Mouse (Mus musculus) thymus, postnatal 4 days (tissue): Measurements from ENCODE around the gene Cbx1.
A peak's percentile ranks its signal among the peaks of the same experiment; 100 is the strongest.

Source experiments
- DNase-seq: peaks from one replicate; pipeline ENCODE4 v3.0.0; 2021

Cbx1 gene

DNA sequence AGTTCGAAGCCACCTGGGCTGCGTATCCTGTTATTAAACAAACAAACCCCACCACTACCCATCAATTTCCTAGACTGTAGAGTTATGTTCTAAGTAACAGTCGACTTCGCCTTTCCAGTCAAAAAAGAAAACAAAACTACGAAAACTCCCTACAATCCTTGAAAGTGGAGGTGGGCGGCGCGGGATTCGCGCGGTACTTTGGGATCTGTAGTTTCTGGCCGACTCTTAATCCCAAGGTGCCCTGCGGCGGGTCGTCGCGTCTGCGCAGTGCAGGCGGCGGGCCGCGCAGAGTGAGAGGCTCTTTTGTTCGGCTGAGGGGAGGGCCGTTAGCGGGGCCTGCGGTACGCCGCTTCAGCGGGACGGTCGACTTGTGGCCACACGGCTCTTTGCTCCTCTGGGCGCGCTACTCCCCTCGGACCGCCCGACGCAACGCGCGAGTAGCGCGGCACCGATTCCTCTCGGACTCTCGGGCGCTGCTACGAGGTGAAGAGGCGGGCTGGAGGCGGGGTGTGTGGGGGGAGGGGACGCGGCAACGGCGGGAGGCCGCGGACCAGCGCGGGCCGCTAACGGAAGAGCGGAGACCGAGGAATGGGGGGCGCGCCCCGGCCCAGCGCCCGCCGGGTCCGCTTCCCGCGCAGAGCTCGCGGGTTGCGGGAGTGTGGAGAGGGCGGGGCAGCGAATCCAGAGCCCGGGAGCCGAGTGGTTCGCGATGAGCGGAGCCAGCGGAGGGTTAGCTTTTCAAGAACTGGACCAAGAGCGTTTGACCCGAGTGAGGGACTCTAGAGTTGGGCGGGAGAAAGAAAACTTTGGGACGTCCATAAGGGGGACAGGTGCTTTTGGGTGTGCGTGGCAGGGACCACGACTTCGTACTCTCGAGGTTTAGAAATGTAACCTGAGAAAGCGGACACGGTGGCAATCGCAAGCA, at the start of gene Cbx1:
TSS of gene Cbx1 (plus strand) at position 257 of the 925 bp plus-strand sequence.
- peak; percentile 92 for DNase-seq

DNA sequence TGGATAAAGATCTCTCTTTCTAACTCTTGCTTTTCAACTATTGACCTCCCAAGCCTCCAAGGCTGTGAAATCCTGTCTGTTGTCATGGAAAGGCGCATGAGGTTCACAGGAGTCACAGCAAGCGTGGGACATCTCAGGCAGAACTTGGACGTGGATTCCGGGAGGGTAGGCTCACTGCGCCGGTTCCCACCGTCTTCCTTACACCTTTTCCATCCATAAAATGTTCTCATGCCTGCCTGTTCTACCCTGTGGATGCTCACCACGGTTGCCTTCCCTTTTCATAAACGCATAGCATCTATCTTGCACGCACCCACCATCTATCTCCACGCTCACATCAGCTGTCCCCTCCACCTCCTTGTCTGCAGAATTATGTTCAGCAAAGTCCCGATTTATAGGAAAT, 48.1 kb upstream of the Cbx1 start:
- no peak for DNase-seq

DNA sequence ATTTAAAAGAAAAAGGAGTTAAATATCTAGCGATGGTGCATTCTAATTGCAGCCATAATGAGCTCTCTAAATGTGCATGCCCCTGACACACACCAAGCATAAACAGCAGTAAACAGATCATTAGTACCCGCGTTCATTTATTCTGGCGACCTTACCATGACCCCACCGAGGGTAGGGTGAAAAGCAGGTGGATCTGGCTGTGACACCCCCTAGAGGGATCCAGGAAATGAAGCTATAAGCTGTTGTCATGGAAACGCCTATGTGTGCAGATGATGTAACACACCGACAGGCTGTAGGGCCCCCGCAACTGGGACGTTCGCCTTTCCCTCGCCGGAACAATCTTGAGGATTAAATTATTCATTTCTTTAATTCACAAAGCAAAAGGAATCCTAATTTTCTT, 46.9 kb upstream of the Cbx1 start:
- no peak for DNase-seq

DNA sequence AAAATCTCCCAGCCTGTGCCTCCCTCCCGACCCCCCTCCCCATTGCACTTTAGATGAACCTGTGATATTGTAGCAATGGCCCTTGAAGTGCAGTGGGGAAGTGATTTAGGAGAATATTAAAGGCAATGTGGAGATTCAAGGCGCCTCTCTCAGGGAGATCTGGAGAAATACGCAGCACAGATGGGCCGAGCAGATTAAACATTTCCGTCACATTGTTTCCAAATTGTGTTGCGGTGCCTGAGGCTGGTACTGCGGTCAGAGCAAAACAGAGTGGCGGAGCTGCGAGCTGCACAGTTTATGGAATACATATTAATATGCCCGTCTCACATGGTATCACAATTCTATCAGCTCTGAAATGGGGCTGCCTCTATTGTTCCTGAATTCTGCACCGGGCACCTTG, 45.9 kb upstream of the Cbx1 start:
- DNase-seq: no peak

DNA sequence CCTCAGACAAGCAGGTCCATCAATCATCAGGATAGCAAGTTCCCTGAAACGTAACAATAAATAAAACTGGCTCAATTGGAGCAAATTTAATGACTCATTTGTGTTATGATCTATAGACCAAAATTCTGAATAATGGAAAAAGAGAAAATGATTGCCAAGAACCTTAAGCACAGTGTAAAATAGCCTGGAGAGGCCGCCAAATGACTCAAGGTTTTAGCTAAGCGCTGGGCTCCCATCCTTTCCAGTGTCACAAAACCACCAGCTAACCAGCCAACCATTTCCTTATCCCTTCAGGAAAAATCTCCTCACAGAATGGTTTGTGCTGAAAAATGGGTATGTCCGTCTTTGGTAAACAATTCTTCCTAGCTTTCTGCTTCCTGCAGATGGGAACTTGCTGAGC, 45.0 kb upstream of the Cbx1 start:
- no peak for DNase-seq

DNA sequence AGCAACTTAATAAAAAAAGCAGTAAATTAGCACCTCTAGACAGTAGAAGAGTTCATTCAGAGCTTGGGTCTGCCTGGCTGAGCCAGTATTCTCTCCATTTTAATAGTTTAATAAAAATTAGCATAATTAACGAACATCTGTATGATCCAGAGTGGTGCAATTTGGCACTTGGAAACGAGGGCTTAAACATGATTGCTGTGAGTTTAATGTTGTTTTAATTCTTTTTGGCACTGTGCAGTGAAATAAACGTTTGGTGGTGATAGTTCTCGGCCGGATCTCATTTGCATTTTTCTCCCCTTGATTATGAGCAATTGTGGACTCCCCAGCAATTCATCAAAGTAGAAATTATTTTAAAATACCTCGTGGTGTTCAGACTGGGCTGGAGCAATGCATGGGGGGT, 42.3 kb upstream of the Cbx1 start:
- no peak for DNase-seq

DNA sequence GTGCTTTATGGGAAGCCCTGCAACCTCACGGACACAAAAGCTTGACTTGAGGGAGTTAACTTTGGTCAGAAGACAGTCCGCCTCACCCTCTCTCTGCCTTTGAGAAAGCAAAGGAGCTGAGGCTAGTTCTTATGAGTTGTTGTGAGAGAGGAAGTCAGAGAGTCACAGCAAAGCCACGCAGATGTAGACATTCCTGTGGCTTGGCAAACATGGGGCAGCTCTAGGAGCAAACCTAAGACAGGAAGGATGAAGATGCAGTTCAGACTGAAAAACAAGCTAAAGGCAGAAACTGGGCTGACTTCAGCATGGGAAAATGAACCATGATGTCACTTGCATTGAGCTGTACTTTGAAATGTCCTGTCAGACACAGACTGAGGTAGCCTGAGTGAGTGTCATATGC, 41.4 kb upstream of the Cbx1 start:
- no peak for DNase-seq

DNA sequence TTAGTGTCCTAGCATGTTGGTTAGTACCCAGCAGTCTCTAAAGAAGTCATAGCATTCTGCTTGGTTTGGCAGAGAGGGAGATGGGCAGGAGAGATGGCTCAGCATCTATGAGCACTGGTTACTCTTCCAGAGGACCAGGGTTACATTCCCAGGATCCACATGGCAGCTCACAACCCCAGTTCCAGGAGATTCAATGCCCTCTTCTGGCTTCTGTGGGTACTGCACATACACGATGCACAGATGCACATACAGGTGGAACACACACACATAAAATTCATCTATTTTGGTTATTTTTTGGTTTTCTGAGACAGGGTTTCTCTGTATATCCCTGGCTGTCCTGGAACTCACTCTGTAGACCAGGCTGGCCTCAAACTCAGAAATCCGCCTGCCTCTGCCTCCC, 33.6 kb upstream of the Cbx1 start:
- no peak for DNase-seq

DNA sequence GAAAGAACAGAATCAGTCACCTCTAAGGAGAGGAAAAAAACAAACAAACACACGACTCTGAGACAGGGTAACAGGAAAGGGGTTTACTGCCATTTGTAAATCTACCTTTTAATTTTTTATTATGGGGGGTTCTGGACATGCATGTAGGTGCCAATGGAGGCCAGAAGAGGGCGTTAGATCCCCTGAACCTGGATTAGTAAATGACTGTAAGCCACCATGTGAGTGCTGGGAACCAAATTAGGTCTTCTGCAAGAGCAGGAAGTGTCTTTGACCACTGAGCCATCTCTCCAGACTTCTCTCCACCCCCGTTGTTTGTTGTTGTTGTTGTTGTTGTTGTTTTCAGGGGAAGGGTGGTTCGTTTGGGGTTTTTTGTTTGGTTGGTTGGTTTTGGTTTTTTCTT, 31.5 kb upstream of the Cbx1 start:
- no peak for DNase-seq

DNA sequence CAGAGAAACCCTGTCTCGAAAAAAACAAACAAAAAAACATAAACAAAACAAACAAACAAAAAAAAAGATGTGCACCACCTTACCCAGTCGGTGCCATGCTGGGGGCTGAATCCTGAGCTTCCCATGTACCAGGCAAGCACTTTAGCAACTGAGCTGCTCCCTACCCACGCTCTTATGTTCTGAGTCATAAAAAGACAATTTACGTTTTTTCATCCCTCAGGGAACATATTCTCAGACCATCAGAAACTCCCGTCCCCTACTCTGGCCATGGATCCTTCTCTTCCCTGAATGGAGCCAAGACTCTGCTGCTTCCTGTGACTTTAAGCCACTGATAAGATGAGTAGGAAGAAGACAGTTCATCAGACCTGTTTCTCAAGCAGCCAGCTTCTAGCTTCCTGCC, 30.5 kb upstream of the Cbx1 start:
- no peak for DNase-seq

DNA sequence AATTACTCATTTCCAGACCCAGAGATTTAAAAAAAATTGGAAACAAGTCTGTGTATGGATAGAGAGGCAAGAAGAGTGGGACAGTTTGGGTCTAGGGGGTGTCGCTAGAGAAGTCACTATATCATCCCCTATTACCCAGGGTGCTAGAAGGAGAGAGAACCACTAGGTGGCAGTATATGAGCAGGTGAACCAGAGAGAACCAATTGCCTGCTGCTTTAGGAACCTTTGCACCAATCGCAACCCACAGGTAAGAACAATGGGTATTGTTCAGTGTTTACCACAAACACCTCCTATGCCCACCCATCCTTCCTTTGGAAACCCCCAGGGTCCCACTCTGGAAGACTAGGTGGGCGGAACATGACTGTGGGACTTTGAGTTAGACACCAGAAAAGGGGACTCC, 28.9 kb upstream of the Cbx1 start:
- DNase-seq: peak; percentile 34

DNA sequence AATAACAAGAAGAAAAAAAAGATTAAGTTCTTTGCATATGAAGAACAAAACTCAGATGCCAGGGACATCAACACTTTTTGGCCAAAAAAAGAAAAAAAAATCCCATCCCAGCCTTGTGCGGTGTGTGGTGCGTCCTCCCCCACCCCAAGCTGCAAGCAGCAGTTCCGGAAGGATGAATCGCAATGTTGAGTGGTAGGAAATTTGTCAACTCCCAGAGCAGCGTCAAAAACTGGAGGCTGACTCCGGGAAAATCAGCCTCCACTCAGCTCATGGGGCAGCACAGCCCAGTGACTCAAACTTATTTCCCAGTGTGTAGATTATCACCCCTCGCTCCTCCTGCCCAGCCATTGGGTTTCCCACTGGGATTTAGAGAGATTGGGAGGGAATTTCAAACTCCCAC, 26.9 kb upstream of the Cbx1 start:
- DNase-seq: no peak

DNA sequence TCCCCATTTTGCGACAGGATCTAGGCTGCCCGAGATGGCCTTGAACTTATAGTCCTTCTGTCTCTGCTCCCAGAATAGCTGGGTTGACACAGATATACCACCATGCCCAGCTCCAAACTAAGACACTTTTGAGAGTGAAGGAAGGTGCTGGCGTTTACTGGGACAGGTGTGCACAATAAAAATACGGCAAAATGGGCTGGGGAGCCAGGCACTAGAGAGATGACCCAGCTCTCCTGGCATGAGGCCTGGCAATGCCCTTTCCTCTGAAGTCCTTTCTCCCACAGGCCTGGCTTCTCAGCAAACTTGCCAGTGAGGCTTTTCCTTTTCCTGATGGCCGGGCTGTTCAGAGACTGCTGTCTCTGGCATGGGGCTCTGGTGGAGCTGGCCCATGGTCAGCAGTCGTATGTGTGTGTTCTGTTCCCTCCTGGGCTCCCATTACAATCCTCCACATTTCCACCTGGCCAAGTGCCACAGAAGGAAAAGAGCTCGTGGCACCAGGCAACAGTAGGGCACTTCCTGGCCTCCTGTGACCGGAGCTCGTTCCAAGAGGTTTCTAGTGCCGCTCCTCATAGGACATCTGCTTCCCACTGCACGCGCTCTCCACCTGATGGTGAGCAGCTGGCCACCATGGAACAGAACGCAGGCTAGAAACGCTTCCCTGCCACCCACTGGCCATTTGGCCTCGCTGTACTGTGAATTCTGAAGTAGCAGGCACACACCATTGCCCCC, 26.0 kb upstream of the Cbx1 start:
- no peak for DNase-seq

DNA sequence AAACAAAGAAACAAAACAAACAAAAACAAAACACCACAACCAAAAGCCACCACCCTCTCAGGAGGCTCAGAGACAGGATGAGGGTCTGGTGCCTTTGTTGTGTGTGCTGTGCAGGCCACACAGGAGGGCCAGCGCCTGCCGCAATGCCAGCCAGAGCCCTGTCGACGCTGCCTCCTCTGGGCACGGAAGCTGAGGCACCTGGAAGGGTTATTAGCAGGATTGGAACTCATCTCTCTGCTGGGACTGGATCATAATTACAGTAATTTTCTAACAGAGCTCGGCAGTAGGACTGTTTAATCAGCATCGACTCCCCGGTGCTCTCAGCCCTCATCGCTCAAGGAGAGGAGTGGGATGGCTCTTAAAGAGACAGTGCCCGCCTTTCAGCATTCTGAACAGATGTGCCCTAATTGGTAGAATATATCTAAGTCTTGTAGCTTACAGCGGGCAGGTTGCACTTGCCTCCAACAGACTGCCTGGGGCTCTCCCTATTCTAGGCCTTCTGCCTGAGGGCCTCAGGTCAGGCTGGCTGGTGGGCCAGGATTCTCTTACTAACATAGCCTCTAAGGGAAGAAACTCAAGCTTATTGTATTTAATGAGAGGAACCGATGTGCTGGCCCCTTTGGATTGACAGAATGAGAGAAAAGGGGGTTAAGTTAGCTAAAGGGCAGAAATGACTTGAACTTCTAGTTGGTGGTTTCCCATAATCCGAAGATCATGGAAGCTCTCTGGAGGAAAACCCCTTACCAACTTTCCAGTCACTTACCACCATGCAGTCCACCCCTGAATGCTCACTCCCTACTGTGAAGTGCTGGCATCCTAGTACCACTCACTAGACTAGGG, 24.2 kb upstream of the Cbx1 start:
- DNase-seq: no peak

DNA sequence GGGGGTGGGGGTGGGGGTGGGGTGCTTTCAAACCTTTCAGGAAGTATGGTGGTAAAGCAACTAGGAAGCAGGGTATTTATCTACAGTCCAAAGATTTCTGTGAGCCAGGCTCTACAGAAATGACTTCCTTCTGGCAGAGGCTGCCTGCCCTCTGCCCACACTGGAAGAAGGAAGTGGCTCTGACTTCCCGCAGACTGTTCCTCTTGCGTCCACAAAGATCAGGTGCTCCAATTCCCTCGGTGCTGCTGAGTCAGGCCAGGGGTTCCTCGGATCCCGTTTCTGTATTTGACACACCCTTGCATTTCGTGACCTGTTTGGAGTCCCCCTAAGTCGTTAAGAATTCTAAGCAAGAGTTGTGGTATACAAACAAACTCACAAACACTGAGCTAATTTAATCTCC, 23.3 kb upstream of the Cbx1 start:
- DNase-seq: no peak

DNA sequence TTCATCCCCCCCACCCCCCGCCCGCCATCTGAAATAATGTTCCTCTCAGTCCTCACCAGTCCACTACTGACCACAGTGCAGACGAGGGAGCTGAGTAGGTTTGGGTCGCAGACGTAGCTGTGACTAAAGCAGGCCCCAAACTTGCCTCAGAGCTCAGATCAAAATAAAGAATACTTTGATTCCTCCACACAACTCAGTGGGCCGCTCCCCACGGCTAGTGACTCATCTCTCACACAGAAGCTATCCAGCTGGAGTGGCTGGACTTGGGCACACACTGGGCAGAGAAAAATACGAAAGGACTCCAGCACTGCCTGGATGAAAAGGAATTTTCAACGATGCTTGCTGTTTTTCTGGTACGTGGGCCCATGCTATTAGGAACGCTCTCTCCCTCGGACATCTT, 22.4 kb upstream of the Cbx1 start:
- no peak for DNase-seq

DNA sequence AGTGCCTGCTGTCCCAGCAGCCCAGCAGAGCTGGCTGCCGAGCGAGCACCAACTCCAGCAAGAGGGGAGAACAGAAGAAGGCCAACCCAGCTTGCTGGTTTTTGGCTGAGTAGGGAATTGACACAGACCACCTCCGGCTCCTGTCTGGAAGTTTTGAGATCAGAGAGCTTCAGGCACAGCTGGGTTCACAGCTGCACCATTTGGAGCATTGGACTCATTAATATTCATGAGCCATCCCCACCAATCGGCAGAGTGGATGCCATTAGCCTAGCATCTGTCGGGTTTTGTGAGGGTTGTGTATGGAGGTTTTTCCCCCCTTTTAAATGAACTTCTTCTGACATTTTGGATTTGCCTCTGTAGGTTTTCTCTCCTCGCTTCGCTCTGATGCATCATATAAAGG, 21.8 kb upstream of the Cbx1 start:
- DNase-seq: no peak

DNA sequence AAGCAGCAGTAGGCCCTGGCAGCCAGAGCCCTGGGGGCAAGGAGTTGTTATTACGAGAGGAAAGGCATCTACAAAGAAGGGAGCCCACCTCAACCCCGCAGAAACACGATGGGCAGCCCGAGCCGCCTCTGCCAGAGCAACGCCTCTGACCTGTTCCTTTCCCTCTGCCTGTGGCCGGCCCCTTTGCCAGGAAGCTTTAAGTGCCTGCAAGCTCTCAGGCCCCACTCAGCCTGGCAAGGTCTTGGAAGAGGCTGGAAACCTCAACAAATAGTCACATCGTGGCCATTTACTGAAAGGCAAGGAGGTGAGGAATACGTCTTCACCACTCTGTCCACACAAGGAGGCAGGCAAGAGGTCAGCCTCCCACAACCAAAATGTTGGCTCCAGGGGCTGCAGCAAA, 20.7 kb upstream of the Cbx1 start:
- no peak for DNase-seq

DNA sequence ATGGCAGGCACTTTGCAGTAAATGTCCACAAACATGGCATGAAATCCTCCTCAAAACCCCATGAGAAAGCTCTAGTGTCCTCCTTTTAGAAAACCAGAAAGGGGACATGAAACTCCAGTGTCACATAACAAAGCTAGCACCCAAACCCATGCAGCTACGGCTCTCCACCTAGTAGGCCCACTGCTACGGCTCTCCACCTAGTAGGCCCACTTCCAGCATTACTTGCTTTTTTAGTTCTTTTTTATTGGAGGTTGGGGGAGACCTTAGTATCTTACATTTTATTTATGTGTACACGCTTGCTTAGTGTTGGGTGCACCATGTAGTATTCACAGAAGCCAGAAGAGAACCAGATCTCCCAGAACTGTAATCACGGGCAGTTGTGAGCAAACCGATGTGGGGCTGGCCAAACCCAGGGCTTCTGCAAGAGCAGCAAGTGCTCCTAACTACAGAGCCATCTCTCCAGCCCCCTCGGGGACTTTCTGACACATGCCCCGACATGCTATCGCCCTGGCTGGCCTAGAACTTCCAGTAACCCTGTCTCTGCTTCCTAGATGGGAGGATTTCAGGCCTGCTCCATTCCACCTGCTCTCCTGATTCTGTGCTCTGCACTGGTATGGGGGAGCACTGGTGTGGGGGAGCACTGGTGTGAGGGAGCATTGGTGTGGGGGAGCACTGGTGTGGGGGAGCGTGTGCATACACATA, 17.5 kb upstream of the Cbx1 start:
- DNase-seq: no peak

DNA sequence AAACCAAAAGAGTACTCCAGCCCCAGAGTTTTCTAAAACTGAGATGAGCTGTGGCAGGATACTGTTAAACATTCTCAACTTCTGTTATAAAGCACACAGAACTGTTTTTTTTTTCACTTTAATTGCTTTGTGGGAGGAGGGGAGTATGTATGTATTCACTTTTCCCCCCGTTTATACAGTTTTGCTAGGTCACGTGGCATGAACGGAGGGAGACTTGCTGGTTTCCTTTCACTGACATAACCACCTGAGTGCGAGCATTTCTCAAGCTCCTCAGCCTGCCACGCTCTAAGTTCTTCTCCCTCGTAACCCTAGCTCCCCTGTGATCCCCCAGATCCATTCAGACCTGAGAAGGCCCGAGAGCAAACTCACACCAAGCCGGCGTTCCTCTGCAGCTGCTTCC, 16.5 kb upstream of the Cbx1 start:
- DNase-seq: no peak

DNA sequence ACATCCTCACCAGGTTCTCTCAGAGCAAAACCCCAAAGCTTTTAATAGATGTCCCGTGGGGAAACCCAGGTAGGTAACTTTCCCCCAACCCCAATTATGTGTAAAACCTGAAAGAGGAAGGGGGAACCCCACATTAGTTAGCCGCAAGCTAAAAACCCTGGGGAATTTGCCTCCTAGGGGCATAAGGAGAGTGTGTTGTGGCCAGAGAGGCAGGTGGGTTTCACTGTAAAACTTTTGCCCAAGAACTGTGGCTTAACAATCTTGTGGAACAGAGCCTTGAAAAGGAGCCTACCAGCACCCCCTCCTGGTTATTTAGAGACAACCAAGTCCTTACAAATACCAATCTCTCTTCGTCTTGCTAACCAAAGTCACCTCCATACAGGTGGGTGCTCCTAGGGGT, 14.4 kb upstream of the Cbx1 start:
- DNase-seq: no peak

DNA sequence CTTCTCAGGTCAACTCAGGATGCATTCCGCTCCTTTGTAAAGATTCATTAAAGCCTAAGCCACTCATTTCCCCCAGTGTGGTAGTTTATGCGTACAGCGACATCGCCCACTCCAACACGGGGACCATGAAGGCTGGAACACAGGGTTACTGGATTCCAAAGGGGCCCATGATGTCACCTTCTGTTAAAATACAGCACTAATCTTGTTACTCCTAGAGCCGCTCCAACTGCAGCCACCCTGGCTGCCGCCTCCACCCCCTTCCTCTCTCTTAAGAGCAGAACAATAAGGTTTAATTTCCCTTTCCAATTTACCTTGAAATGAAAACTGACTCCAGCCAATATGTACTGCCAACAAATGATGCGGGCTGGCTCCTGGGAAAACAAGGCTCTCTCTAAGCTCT, 13.9 kb upstream of the Cbx1 start:
- no peak for DNase-seq

DNA sequence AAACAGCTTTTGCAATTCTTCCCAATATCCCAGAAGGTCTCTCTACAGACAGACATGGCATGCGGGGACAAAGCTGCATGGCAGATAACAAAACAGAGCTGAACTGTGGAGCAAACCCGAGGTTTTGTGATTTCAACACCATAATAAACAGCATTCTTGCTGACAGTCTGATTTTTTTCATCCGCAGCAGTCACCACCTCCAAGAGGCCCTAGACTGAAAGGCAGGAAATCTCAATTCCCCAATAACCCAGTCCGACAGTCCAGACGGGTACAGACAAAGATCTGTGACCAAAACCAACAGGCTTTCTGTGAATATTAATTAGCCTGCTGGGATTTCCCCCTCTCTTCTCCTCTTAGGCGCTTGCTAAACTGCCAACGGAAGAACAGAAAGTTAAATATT, 13.3 kb upstream of the Cbx1 start:
- DNase-seq: no peak
